Mouse (Mus musculus): ENCODE results near the gene Stxbp1.

The Stxbp1 gene

DNA sequence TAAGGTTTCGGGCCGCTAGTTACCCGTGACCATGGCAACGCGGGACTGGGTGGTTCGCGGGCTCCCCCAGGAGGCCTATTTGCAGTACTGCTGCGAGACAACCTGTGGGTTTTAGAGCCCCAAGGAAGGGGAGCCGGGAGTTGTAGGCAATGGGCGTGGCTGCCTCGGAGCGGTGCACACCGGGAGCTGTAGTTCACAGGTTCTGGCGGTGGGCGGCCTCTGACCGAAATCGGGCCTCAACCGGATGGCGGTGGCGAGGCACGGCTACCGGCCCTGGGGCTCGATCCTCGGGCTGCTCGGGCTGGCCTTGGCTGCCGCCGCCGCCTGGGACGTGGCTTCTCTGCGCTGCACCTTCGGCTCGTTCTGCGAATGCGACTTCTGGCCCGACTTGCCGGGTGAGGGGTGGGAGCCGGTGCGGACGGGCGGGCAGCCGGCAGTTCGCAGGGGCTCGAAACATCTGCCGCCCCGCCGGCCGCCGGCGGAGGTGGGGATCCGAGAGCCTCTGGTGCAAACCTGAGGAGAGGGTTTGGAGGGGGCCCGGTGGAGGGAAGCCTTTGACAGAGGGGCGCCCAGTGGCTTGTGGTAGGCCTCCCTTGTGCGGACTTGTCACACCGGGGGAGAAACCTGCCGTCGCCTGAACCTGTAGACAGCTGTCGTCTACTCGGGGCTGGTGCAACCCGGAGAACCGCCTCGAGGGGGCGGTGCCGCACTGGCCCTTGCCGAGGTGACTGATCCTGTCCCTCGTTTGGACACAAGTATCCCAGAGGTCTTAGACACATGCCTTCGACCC lies 89.8 kb downstream of the Stxbp1 start, which contains the start of gene Tor2a:
TSS of gene Tor2a (plus strand) at position 179 of the 790 bp plus-strand sequence.
- DNase-seq (ENCODE audit: low read depth, low spot score) = peak; percentile 97

DNA sequence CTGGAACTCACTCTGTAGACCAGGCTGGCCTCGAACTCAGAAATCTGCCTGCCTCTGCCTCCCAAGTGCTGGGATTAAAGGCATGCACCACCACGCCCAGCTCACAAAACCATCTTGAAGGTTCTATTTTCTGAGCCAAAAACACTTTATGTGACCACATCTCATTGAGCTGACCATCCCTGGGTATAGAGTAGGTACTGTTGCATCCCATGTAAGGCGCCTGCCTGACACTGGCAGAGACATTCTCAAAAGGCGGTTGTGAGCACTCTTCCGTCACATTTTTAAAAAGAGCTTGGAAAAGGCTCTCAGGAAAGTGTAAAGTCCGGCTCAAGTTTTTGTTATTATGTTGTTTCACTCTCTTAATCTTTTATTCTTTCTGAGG lies 90.4 kb downstream of the Stxbp1 start:
- no peak for DNase-seq (ENCODE audit: low read depth, low spot score)

GRCm38 (mm10) chr2:32752181-32752580 lies 94.9 kb downstream of the Stxbp1 start:
- no peak for DNase-seq (ENCODE audit: low read depth, low spot score)

DNA sequence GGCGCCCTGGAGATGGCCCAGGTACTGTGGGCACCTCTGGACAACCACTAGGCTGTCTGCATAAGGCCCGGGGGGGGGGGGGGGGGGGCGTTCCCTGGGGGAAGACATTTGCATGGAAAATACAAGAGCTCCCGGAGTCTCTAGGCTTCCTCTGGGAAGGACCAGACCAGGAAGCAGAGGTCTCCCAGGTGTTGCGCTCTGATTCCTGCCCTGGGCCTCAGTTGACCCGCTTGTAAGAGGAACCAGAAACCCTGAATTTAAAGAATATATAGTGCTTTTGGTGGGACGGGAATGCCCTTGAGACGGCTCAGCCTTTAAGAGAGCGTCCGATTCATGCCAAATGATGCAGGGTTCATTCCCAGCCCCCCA lies 95.4 kb downstream of the Stxbp1 start:
- DNase-seq (ENCODE audit: low read depth, low spot score) = no peak

GRCm38 (mm10) chr2:32750887-32751664 lies 96.0 kb downstream of the Stxbp1 start:
- DNase-seq (ENCODE audit: low read depth, low spot score) = peak; percentile 76

GRCm38 (mm10) chr2:32750199-32750598 lies 96.8 kb downstream of the Stxbp1 start:
- peak; percentile 31 for DNase-seq (ENCODE audit: low read depth, low spot score)

GRCm38 (mm10) chr2:32749082-32749481 lies 98.0 kb downstream of the Stxbp1 start:
- no peak for DNase-seq (ENCODE audit: low read depth, low spot score)

GRCm38 (mm10) chr2:32744272-32744982 lies 102.6 kb downstream of the Stxbp1 start:
- DNase-seq (ENCODE audit: low read depth, low spot score) = no peak

- DNase-seq (ENCODE audit: low read depth, low spot score) = peak; percentile 45
These were observed 104.9 kb downstream of the Stxbp1 start for GRCm38 (mm10) chr2:32742173-32742531.

DNA sequence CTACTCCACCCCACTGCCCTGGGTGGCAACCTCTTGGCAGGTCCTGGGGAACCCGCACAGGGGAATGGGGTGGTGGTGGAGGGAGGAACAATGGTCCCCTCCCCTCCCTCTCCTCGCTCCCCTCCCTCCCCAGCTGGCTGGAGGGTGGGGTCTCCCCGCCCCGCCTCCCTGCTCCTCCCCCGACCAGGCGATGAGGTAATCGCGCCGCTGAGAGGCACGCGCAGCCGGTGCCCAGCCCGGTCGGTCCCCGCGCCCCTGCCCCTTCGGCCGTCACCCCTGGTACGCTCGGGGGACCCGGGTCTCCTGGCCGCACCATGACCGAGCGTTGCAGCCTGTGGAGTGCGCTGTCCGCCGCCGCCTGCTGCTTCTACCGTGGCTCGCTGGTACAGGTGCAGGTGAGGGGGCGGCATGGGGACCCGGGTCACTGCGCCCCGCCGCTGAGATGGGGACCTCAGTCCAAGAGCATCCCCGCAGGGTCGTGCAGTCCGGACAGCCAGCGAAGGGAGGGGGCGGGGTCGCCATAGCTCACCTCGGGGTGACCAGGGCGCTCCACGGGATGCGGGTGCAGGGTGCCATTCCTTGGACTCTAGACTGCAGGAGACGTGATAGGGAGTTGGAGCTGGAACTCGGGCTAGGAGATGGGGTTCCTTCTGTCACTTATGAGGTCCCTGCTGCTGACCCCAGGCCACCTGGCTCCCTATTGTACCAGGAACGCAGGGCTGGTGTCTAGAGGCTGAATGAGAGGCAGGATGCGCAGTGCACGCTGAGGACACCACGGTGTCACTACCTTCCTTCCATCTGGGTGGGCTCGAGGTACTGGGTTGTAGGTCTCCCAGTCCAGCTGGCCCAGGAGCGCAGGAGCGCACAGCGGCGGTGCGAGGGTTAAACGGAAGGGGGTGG lies 105.5 kb downstream of the Stxbp1 start:
- peak; percentile 28 for DNase-seq (ENCODE audit: low read depth, low spot score)

- DNase-seq (ENCODE audit: low read depth, low spot score) = no peak
These were observed 106.2 kb downstream of the Stxbp1 start, which contains the start of gene 6330409D20Rik for GRCm38 (mm10) chr2:32740916-32741272. Gene 6330409D20Rik (minus strand): TSS chr2:32741016.

DNA sequence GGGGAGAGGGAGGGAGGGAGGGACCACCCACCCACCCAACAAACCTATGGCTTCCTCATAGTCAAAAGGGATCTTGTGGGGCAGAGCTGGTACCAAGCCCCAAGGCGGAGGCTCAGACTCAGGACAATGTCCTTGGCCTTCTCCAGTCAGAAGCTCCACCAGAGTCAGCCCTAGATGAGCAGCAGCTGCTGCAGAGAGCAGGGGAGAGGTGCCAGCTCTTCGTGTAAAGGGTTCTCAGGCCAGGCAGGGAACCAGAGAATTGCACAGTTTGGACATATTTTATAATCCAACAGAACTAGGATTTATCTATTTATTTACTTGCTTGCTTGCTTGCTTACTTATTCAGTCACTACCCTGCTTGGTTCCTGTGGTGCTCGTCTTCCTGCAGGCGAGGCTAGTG lies 107.7 kb downstream of the Stxbp1 start:
- DNase-seq (ENCODE audit: low read depth, low spot score) = no peak

All from ES-CJ7 (cell line).